ENCODE assay signal across 14 mouse cellular contexts in the genomic region with DNA sequence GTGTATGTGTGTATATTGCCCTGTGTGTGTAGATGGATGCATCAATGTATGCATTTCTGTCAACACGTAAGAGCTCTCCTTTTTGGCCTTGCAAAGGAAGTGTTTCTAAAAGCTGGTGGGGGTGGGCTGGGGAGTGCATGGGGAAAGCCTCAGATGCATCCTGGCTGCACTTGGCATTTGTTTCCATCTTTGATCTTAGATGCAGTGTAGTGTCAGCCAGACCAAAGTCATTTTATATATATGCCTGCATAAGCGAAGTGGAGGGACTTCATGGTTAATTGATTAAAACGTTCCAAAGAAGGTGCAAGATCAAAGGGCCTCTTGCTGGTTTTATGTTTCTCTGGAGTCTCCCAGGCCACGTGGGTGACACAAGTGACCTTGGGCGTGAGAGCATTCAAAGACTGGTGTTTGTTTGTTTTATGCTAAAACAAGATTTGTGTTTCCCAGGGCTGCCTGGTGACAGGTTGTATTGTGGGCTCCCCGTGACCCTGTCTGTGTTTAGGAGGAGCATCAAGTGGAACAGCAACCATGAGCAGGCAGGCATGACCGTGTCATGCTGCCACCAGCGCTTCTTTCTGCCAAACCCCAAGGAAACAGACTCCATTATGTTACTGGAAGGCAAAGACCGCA. TPM values are rescaled to one million over a fixed set of nuclear protein-coding genes. Genes with fewer than 3 reads are reported as not detected.
DNase-seq lines count a peak whose midpoint lies in the region; ATAC-seq lines count a peak whose summit lies in the region.
"Had no signal": no experiment of that assay in that cellular context is flagged by ENCODE, and none has a peak within 500 bp of the region (broad histone marks: within the 10 kb centered on the region; RNA-seq: fewer than 3 reads in every experiment).

No protein-coding gene starts in this region.

- no peak overlapping the region for H3K4me2 ChIP-seq in midbrain, embryonic 13.5 days (replicated peaks)
- H3K4me2 ChIP-seq: heart, embryonic 15.5 days had no signal

- H3K27ac ChIP-seq in midbrain, embryonic 13.5 days: no peak overlapping the region
- H3K27ac ChIP-seq: forebrain, embryonic 10.5 days; heart, embryonic 15.5 days; left cerebral cortex, adult 2 months had no signal

- H3K4me3 ChIP-seq in midbrain, embryonic 13.5 days (replicated peaks): no peak overlapping the region
- H3K4me3 ChIP-seq: forebrain, embryonic 10.5 days; heart, embryonic 15.5 days; left cerebral cortex, adult 2 months had no signal

- H3K27me3 ChIP-seq in midbrain, embryonic 13.5 days: peaks cover 66% of the 10 kb centered on the region
- H3K27me3 ChIP-seq: heart, embryonic 15.5 days had no signal

- no peak overlapping the region for H3K9ac ChIP-seq in midbrain, embryonic 13.5 days (replicated peaks)
- H3K9ac ChIP-seq: heart, embryonic 15.5 days had no signal

- DNase-seq in adrenal gland, adult 2 months: peak; percentile 30
- no peak for DNase-seq in adrenal gland, adult 18-20 months (ENCODE audit: low spot score in 2 of 2)
- DNase-seq in adrenal gland, postnatal 14 days: peak; percentile 13
- peak; percentile 3 for DNase-seq in kidney, adult 9 months
- DNase-seq in left cerebral cortex, postnatal 36 days (ENCODE audit: low spot score in 2 of 2): no peak
- DNase-seq in gastrocnemius, postnatal 25 days: no peak
- DNase-seq: lung, postnatal 10 days had no signal

- intact Hi-C loops in left cerebral cortex, postnatal 36 days (cut with DNase I): no loop called here

- H3K4me1 ChIP-seq in midbrain, embryonic 13.5 days (replicated peaks): peaks cover 7% of the 10 kb centered on the region
- H3K4me1 ChIP-seq: heart, embryonic 15.5 days had no signal

- no peaks in the 10 kb centered on the region for H3K9me3 ChIP-seq in midbrain, embryonic 13.5 days
- H3K9me3 ChIP-seq: forebrain, embryonic 10.5 days; G1E; heart, embryonic 15.5 days had no signal

- ATAC-seq in midbrain, embryonic 13.5 days: peak; percentile 88
- ATAC-seq in CD4-positive, CD25-positive, alpha-beta regulatory T cell, adult 4 months: no peak
- ATAC-seq: activated CD4-positive, CD25-positive, alpha-beta regulatory T cell, adult 4 months had no signal

- H3K36me3 ChIP-seq in midbrain, embryonic 13.5 days: no peaks in the 10 kb centered on the region
- H3K36me3 ChIP-seq: forebrain, embryonic 10.5 days; G1E; heart, embryonic 15.5 days had no signal

- 20% methylated on average over 9 of the region's 9 CpGs for WGBS in midbrain, embryonic 13.5 days

RNA-seq across cellular contexts. Expression of gene 5730480H06Rik, which starts 6.2 kb away (rescaled TPM):
- total RNA-seq in adrenal gland, adult 2 months (2021): 10 to 100 TPM; 13.6 to 15.3 TPM
- 1.6 and 2.0 TPM in 2 replicates for polyA plus RNA-seq in adrenal gland, adult 2 months (2012; rRNA removed)
- 10 to 100 TPM in 1 of 2 experiments, 1 to 10 TPM in 1; 9.5 to 13.6 TPM for total RNA-seq in adrenal gland, adult 18-20 months (2021)
- 14.2 and 16.2 TPM in 2 replicates for total RNA-seq in adrenal gland, postnatal 14 days (2021)
- 20.4 and 20.5 TPM in 2 replicates for polyA plus RNA-seq in midbrain, embryonic 13.5 days (2015; fragmentation: Nextera tagmentation; extraction: Ambion mirVana)
- total RNA-seq in left cerebral cortex, postnatal 36 days (2021): 10 to 100 TPM; 18.2 to 25.8 TPM
- polyA plus RNA-seq in CD4-positive, CD25-positive, alpha-beta regulatory T cell, adult 4 months (2017; shearing (Covaris generic)): 1 to 10 TPM; 6.9 to 7.8 TPM
- total RNA-seq in gastrocnemius, postnatal 25 days (2021): 1 to 10 TPM; 4.2 to 4.3 TPM

Comparison
In these comparisons a context has a peak if more than half of its experiments do, and no peak if none do; other contexts are left out.
1. DNase-seq: peak in adrenal gland, adult 2 months (single experiment), adrenal gland, postnatal 14 days (single experiment) and kidney, adult 9 months (single experiment); none in adrenal gland, adult 18-20 months (0 of 2), left cerebral cortex, postnatal 36 days (0 of 2) and gastrocnemius, postnatal 25 days (single experiment).